In the genomic region with DNA sequence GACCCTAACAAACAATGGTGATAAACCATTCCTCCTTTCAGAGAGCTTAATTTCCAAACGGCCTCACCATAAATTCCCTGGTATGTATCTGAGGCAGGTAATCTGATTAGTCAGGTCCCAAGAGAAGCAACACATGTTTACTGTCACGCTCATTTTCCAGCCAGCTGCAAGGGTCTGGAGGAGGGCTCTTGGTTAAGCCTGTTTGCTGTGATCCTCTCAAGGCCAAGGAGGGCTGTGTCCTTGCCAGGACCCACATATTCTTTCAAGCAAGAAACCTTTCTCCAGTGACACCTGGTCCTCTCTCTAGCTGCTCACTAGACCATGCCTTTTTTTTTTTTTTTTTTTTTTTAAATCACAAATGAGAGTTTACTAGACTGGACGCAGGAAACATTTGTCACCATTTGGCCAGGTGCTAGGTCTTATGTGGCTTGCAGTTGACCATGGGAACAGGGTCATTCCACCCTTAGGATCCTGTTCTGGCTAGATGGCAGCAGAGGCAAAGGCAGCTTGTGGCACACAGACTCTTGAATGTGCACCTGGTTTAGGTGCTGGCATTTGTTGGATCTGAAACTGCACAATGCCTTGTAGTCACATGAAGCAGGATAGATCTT, we compare ENCODE assay signal across 8 mouse cellular contexts.
DNase-seq lines count a peak whose midpoint lies in the region; ATAC-seq and TF ChIP-seq lines count a peak whose summit lies in the region.

No protein-coding gene starts in this region.

- no peak for TF ChIP-seq CTCF in midbrain, postnatal 0 days (IDR thresholded peaks at IDR 0.05)

- peak overlapping the region; percentile 23 for H3K4me2 ChIP-seq in heart, embryonic 14.5 days (ENCODE audit: low read length)
- peak overlapping the region; percentile 24 for H3K4me2 ChIP-seq in embryonic facial prominence, embryonic 12.5 days (replicated peaks)
- H3K4me2 ChIP-seq in midbrain, postnatal 0 days (ENCODE audit: low read depth, low read length, poor library complexity, severe bottlenecking) = 0 out of 2 replicates have a peak overlapping the region, but pooled peaks have one; percentile 29

- H3K27ac ChIP-seq in heart, embryonic 14.5 days (replicated peaks in 1 of 2; ENCODE audit: control insufficient read depth in 1 of 2, insufficient read depth in 1 of 2, low read depth in 2 of 2, low read length in 2 of 2) = peak overlapping the region; percentile 92 to 94
- H3K27ac ChIP-seq in embryonic facial prominence, embryonic 12.5 days = peak overlapping the region; percentile 71
- H3K27ac ChIP-seq in midbrain, postnatal 0 days (ENCODE audit: low read depth, low read length) = no peak overlapping the region

- no peaks in the 10 kb centered on the region for H3K27me3 ChIP-seq in heart, embryonic 14.5 days (ENCODE audit: control insufficient read depth, insufficient read depth, low read length)
- H3K27me3 ChIP-seq in embryonic facial prominence, embryonic 12.5 days = no peaks in the 10 kb centered on the region
- no peaks in the 10 kb centered on the region for H3K27me3 ChIP-seq in midbrain, postnatal 0 days (ENCODE audit: insufficient read depth, low read length)

- H3K36me3 ChIP-seq in heart, embryonic 14.5 days (ENCODE audit: control insufficient read depth, insufficient read depth, low read length) = no peaks in the 10 kb centered on the region
- H3K36me3 ChIP-seq in embryonic facial prominence, embryonic 12.5 days = no peaks in the 10 kb centered on the region
- no peaks in the 10 kb centered on the region for H3K36me3 ChIP-seq in midbrain, postnatal 0 days (ENCODE audit: insufficient read depth, low read length)

- H3K4me1 ChIP-seq in heart, embryonic 14.5 days (ENCODE audit: control insufficient read depth in 2 of 2, insufficient read depth in 2 of 2, low read length in 2 of 2) = peaks cover 17 to 26% of the 10 kb centered on the region in 2 experiments
- peaks cover 21% of the 10 kb centered on the region for H3K4me1 ChIP-seq in embryonic facial prominence, embryonic 12.5 days
- no peaks in the 10 kb centered on the region for H3K4me1 ChIP-seq in midbrain, postnatal 0 days (ENCODE audit: insufficient read depth, low read length)

- H3K4me3 ChIP-seq in heart, embryonic 14.5 days (ENCODE audit: control insufficient read depth in 1 of 2, insufficient read depth in 1 of 2, low read depth in 1 of 2, low read length in 2 of 2) = no peak overlapping the region
- no peak overlapping the region for H3K4me3 ChIP-seq in embryonic facial prominence, embryonic 12.5 days
- no peak overlapping the region for H3K4me3 ChIP-seq in midbrain, postnatal 0 days (ENCODE audit: low read depth, low read length)

- WGBS in heart, embryonic 14.5 days = 31% methylated on average over 3 of the region's 3 CpGs
- 36% methylated on average over 3 of the region's 3 CpGs for WGBS in embryonic facial prominence, embryonic 12.5 days
- WGBS in midbrain, postnatal 0 days = 27% methylated on average over 3 of the region's 3 CpGs

- no peak for DNase-seq in heart, adult 9 months (ENCODE audit: low spot score in 2 of 2)
- peak; percentile 62 to 81 for DNase-seq in kidney, adult 8-10 months
- peak; percentile 40 for DNase-seq in midbrain, postnatal 0 days (ENCODE audit: low spot score)
- DNase-seq in layer of hippocampus, adult 9-10 months (ENCODE audit: low spot score) = no peak
- no peak for DNase-seq in thymus, postnatal 10 days (ENCODE audit: low spot score in 2 of 2)
- no peak for DNase-seq in layer of hippocampus, postnatal 25 days (ENCODE audit: extremely low spot score in 1 of 2, low spot score in 1 of 2)

- ATAC-seq in heart, embryonic 14.5 days (ENCODE audit: insufficient number of reproducible peaks, insufficient read depth, low FRiP score, low read depth) = no peak
- peak; percentile 68 for ATAC-seq in embryonic facial prominence, embryonic 12.5 days (ENCODE audit: insufficient number of reproducible peaks, insufficient read depth, low FRiP score, low TSS enrichment)
- ATAC-seq in midbrain, postnatal 0 days (ENCODE audit: low FRiP score) = no peak

- no peaks in the 10 kb centered on the region for H3K9me3 ChIP-seq in heart, embryonic 14.5 days (ENCODE audit: control insufficient read depth, low read length)
- H3K9me3 ChIP-seq in embryonic facial prominence, embryonic 12.5 days = no peaks in the 10 kb centered on the region
- H3K9me3 ChIP-seq in midbrain, postnatal 0 days (ENCODE audit: low read length) = no peaks in the 10 kb centered on the region

- peak overlapping the region; percentile 39; the same call in 1 of the 2 replicates for H3K9ac ChIP-seq in heart, embryonic 14.5 days (ENCODE audit: low read length)
- H3K9ac ChIP-seq in embryonic facial prominence, embryonic 12.5 days = no peak overlapping the region
- H3K9ac ChIP-seq in midbrain, postnatal 0 days (replicated peaks; ENCODE audit: low read length, poor library complexity, severe bottlenecking) = no peak overlapping the region

Comparison
In these comparisons a context has a peak if more than half of its experiments do, and no peak if none do; other contexts are left out.
1. DNase-seq: peak in kidney, adult 8-10 months (2 of 2) and midbrain, postnatal 0 days (single experiment); none in heart, adult 9 months (0 of 2), layer of hippocampus, adult 9-10 months (single experiment), thymus, postnatal 10 days (0 of 2) and layer of hippocampus, postnatal 25 days (0 of 2).
2. Peak in every context shown above with its lines, with median percentiles within 50 percentile points of each other: H3K4me2 ChIP-seq.